Mouse (Mus musculus): ENCODE measurements around the gene Tbc1d1. TPM values are rescaled to one million over a fixed set of nuclear protein-coding genes. Genes with fewer than 3 reads are reported as not detected.

The Tbc1d1 gene
- polyA plus RNA-seq, 1 experiment from 2014 or later, result 27.4 TPM

GRCm38 (mm10) chr5:64375851-64376250 lies 219.7 kb downstream of the Tbc1d1 start:
- Histone ChIP-seq H3K4me2 (ENCODE audit: low read depth, low read length) (no peak overlapping the region), H3K9me3 (replicated peaks; ENCODE audit: control insufficient read depth, low read length) (no peaks in the 10 kb centered on the region), H3K36me3 (ENCODE audit: control insufficient read depth, insufficient read depth) (no peaks in the 10 kb centered on the region), H3K27me3 (ENCODE audit: control insufficient read depth, insufficient read depth, low read length) (no peaks in the 10 kb centered on the region), H3K4me3 (ENCODE audit: low read length) (no peak overlapping the region), H3K4me1 (ENCODE audit: control insufficient read depth, insufficient read depth, low read length) (peaks cover 15% of the 10 kb centered on the region), H3K27ac (ENCODE audit: low read length) (no peak overlapping the region), H3K9ac (ENCODE audit: low read length) (no peak overlapping the region)
- 68% methylated on average over 3 of the region's 3 CpGs for WGBS
- no peak for ATAC-seq (replicated peaks; ENCODE audit: extremely low read depth, insufficient read depth, low FRiP score)

GRCm38 (mm10) chr5:64376466-64376865 lies 220.4 kb downstream of the Tbc1d1 start:
- H3K27ac ChIP-seq (ENCODE audit: low read length), result no peak overlapping the region
- no peaks in the 10 kb centered on the region for H3K27me3 ChIP-seq (ENCODE audit: control insufficient read depth, insufficient read depth, low read length)
- no peak for ATAC-seq (replicated peaks; ENCODE audit: extremely low read depth, insufficient read depth, low FRiP score)
- H3K36me3 ChIP-seq (ENCODE audit: control insufficient read depth, insufficient read depth), result no peaks in the 10 kb centered on the region
- H3K9ac ChIP-seq (ENCODE audit: low read length), result no peak overlapping the region
- H3K4me3 ChIP-seq (ENCODE audit: low read length), result no peak overlapping the region
- H3K9me3 ChIP-seq (replicated peaks; ENCODE audit: control insufficient read depth, low read length), result no peaks in the 10 kb centered on the region
- WGBS, result 67% methylated on average over 7 of the region's 7 CpGs
- no peak overlapping the region for H3K4me2 ChIP-seq (ENCODE audit: low read depth, low read length)
- peaks cover 20% of the 10 kb centered on the region for H3K4me1 ChIP-seq (ENCODE audit: control insufficient read depth, insufficient read depth, low read length)

GRCm38 (mm10) chr5:64377705-64378104 lies 221.6 kb downstream of the Tbc1d1 start:
- no peak overlapping the region for H3K4me3 ChIP-seq (ENCODE audit: low read length)
- WGBS, result 72% methylated on average over 8 of the region's 8 CpGs
- no peaks in the 10 kb centered on the region for H3K9me3 ChIP-seq (replicated peaks; ENCODE audit: control insufficient read depth, low read length)
- H3K27me3 ChIP-seq (ENCODE audit: control insufficient read depth, insufficient read depth, low read length), result no peaks in the 10 kb centered on the region
- peaks cover 29% of the 10 kb centered on the region for H3K4me1 ChIP-seq (ENCODE audit: control insufficient read depth, insufficient read depth, low read length)
- no peak for ATAC-seq (replicated peaks; ENCODE audit: extremely low read depth, insufficient read depth, low FRiP score)
- H3K9ac ChIP-seq (ENCODE audit: low read length), result no peak overlapping the region
- H3K36me3 ChIP-seq (ENCODE audit: control insufficient read depth, insufficient read depth), result no peaks in the 10 kb centered on the region
- H3K4me2 ChIP-seq (ENCODE audit: low read depth, low read length), result no peak overlapping the region
- no peak overlapping the region for H3K27ac ChIP-seq (ENCODE audit: low read length)

DNA sequence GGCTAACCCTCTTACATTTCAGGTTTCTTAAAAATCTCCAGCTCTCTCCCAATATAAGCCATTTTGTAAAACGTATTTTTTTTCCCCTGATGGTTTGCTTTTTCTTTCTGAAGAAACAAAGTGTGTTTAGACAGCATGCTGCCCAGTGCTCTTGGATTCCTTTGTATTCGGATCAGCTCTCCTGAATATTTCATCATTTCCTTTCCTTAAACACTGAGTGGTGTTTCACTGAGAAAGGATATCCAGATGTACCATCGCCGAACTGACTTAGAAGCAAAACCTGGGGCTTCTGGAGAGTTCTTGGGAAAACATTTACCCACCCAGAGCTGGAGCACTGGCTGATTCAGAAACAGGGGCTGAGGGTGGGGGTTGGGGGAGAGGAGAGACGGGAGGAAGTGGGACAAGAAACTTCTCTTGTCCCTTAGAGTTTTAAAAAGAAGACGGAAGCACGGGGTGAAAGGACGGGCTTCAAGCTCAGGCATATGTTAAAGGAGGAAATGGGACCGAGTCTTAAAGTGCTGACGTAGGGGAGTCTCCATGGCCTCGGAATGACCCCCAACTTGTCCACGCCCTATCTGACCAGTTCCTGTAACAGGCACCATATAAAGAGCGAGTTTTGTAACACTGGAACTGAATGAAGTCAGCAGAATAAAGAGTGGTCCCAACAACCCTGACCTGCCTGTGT lies 222.6 kb downstream of the Tbc1d1 start:
- Histone ChIP-seq H3K36me3 (ENCODE audit: control insufficient read depth, insufficient read depth) (no peaks in the 10 kb centered on the region), H3K9me3 (replicated peaks; ENCODE audit: control insufficient read depth, low read length) (no peaks in the 10 kb centered on the region), H3K9ac (ENCODE audit: low read length) (0 out of 2 replicates have a peak overlapping the region, but pooled peaks have one; percentile 3), H3K4me2 (ENCODE audit: low read depth, low read length) (peak overlapping the region; percentile 17; the same call in 1 of the 2 replicates), H3K27ac (ENCODE audit: low read length) (peak overlapping the region; percentile 80), H3K4me3 (ENCODE audit: low read length) (no peak overlapping the region), H3K4me1 (ENCODE audit: control insufficient read depth, insufficient read depth, low read length) (peaks cover 36% of the 10 kb centered on the region), H3K27me3 (ENCODE audit: control insufficient read depth, insufficient read depth, low read length) (no peaks in the 10 kb centered on the region)
- ATAC-seq (replicated peaks; ENCODE audit: extremely low read depth, insufficient read depth, low FRiP score), result peak; percentile 55; the same call in 1 of the 2 replicates
- 37% methylated on average over 13 of the region's 13 CpGs for WGBS

DNA sequence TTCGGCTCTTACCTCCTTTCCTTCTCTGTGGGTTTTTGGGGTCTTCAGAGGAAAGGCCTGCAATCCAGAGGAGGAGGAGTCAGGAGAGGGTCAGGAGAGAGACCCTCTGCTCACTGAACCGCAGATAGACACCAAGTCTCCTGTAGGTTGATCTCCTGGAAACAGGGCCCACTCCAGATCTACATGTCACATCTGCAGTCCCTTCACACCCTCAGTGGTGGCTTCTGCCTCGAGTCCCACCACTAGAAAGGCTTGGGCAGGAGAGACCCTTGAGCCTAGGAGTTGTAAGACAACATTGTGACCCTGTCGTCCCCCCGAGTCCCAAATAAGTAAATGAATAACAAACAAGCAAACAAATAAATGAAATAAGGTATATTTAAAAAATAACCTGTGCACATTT lies 223.7 kb downstream of the Tbc1d1 start:
- H3K4me1 ChIP-seq (ENCODE audit: control insufficient read depth, insufficient read depth, low read length), result peaks cover 36% of the 10 kb centered on the region
- H3K9me3 ChIP-seq (replicated peaks; ENCODE audit: control insufficient read depth, low read length), result no peaks in the 10 kb centered on the region
- H3K27ac ChIP-seq (ENCODE audit: low read length), result no peak overlapping the region
- 88% methylated on average over 5 of the region's 5 CpGs for WGBS
- no peak overlapping the region for H3K9ac ChIP-seq (ENCODE audit: low read length)
- no peak overlapping the region for H3K4me2 ChIP-seq (ENCODE audit: low read depth, low read length)
- no peak overlapping the region for H3K4me3 ChIP-seq (ENCODE audit: low read length)
- no peaks in the 10 kb centered on the region for H3K27me3 ChIP-seq (ENCODE audit: control insufficient read depth, insufficient read depth, low read length)
- ATAC-seq (replicated peaks; ENCODE audit: extremely low read depth, insufficient read depth, low FRiP score), result no peak
- H3K36me3 ChIP-seq (ENCODE audit: control insufficient read depth, insufficient read depth), result no peaks in the 10 kb centered on the region

DNA sequence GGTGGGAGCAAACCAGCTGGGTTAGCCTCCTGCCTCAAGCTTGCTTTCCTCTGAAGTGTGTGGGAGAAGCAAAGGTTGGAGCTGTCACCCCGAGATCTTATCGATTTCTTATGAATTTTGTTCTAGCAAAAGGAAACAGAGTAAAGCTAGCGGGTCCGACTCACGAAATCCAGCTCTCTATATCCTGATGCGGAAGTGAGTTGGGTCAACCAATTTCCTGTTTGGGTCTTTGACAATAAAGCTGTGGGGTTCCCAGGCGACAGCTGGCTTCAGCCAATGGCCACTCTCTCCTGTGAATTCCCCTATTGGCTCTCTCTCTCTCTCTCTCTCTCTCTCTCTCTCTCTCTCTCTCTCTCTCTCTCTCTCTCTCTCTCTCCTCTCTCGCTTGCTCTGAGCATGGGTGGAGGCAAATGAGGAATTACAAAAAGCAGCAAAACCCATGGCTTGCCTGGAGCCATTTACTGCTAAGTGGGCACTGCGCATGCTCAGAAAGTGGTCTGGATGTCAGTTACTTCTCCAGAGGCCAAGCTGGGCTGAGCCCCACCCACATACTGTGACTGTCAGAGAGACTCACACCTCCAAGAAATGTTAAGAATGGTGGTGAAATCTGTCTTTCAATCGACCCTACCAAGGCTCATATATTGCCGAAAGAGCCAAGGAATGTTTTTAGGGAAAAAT lies 224.7 kb downstream of the Tbc1d1 start:
- ATAC-seq (replicated peaks; ENCODE audit: extremely low read depth, insufficient read depth, low FRiP score), result 0 out of 2 replicates have a peak, but pooled peaks have one; percentile 30
- no peak overlapping the region for H3K4me2 ChIP-seq (ENCODE audit: low read depth, low read length)
- H3K9ac ChIP-seq (ENCODE audit: low read length), result peak overlapping the region; percentile 34; the same call in 1 of the 2 replicates
- H3K27me3 ChIP-seq (ENCODE audit: control insufficient read depth, insufficient read depth, low read length), result no peaks in the 10 kb centered on the region
- peak overlapping the region; percentile 70 for H3K27ac ChIP-seq (ENCODE audit: low read length)
- H3K36me3 ChIP-seq (ENCODE audit: control insufficient read depth, insufficient read depth), result no peaks in the 10 kb centered on the region
- 55% methylated on average over 11 of the region's 11 CpGs for WGBS
- H3K4me3 ChIP-seq (ENCODE audit: low read length), result no peak overlapping the region
- no peaks in the 10 kb centered on the region for H3K9me3 ChIP-seq (replicated peaks; ENCODE audit: control insufficient read depth, low read length)
- H3K4me1 ChIP-seq (ENCODE audit: control insufficient read depth, insufficient read depth, low read length), result peaks cover 33% of the 10 kb centered on the region

GRCm38 (mm10) chr5:64381538-64381937 lies 225.4 kb downstream of the Tbc1d1 start:
- Histone ChIP-seq H3K27me3 (ENCODE audit: control insufficient read depth, insufficient read depth, low read length) (no peaks in the 10 kb centered on the region), H3K9me3 (replicated peaks; ENCODE audit: control insufficient read depth, low read length) (no peaks in the 10 kb centered on the region), H3K4me1 (ENCODE audit: control insufficient read depth, insufficient read depth, low read length) (peaks cover 33% of the 10 kb centered on the region), H3K36me3 (ENCODE audit: control insufficient read depth, insufficient read depth) (no peaks in the 10 kb centered on the region), H3K27ac (ENCODE audit: low read length) (peak overlapping the region; percentile 30), H3K4me2 (ENCODE audit: low read depth, low read length) (no peak overlapping the region), H3K4me3 (ENCODE audit: low read length) (no peak overlapping the region), H3K9ac (ENCODE audit: low read length) (0 out of 2 replicates have a peak overlapping the region, but pooled peaks have one; percentile 14)
- WGBS, result 20% methylated on average over 8 of the region's 8 CpGs
- no peak for ATAC-seq (replicated peaks; ENCODE audit: extremely low read depth, insufficient read depth, low FRiP score)

DNA sequence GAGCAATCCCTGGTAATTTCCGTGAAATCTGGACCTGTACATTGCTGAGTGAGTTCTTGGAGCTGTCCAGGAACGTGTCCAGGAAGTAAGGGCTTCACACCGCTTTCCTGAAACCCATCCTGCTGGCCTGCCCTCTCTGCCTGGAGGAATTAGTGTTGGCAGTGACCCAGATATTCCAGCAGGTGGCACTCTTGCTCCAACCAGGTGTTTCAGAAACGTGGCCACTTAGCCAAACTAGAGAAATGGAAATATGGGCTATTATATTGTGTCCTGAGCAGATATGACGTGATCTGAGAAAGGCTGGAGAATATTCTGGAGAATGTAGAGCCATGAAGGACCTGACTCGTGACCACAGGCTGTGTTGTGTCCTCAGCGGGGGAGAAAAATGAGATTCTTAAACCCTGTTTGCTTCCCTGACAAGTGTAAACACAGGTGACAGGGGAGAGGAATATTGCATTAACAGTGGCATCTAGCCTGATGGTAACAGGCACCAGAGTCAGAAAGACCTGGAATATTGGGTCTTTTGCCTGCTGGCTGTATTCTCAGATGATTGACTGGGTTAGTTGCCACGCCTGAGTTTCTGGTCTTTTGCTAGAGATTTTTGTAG lies 226.4 kb downstream of the Tbc1d1 start:
- Histone ChIP-seq H3K4me3 (ENCODE audit: low read length) (no peak overlapping the region), H3K4me1 (ENCODE audit: control insufficient read depth, insufficient read depth, low read length) (peaks cover 33% of the 10 kb centered on the region), H3K27ac (ENCODE audit: low read length) (0 out of 2 replicates have a peak overlapping the region, but pooled peaks have one; percentile 16), H3K36me3 (ENCODE audit: control insufficient read depth, insufficient read depth) (no peaks in the 10 kb centered on the region), H3K9me3 (replicated peaks; ENCODE audit: control insufficient read depth, low read length) (no peaks in the 10 kb centered on the region), H3K27me3 (ENCODE audit: control insufficient read depth, insufficient read depth, low read length) (no peaks in the 10 kb centered on the region), H3K9ac (ENCODE audit: low read length) (peak overlapping the region; percentile 19; the same call in 1 of the 2 replicates), H3K4me2 (ENCODE audit: low read depth, low read length) (no peak overlapping the region)
- ATAC-seq (replicated peaks; ENCODE audit: extremely low read depth, insufficient read depth, low FRiP score), result peak; percentile 26
- 21% methylated on average over 8 of the region's 8 CpGs for WGBS

DNA sequence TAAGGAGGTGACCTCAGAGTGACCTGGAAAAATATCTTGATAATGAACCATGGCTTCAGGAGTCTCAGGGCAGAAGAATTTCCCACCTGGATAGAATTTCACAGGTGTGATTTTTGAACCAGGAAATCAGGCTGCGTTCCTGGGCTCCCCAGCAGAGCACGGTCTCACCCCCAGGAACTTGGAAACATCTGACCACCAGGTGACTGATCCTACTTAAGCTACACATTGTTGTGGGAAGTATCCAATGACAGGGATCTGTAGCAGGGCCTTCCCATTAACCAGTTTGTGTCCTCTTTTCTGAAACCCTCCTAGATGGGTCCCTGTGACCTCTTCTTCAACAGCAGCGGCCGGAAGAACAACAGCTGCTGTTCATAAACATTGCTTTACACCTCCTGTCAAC lies 227.1 kb downstream of the Tbc1d1 start:
- no peaks in the 10 kb centered on the region for H3K9me3 ChIP-seq (replicated peaks; ENCODE audit: control insufficient read depth, low read length)
- H3K4me1 ChIP-seq (ENCODE audit: control insufficient read depth, insufficient read depth, low read length), result peaks cover 34% of the 10 kb centered on the region
- no peak overlapping the region for H3K4me2 ChIP-seq (ENCODE audit: low read depth, low read length)
- no peak overlapping the region for H3K27ac ChIP-seq (ENCODE audit: low read length)
- no peaks in the 10 kb centered on the region for H3K27me3 ChIP-seq (ENCODE audit: control insufficient read depth, insufficient read depth, low read length)
- H3K9ac ChIP-seq (ENCODE audit: low read length), result peak overlapping the region; percentile 19; the same call in 1 of the 2 replicates
- no peak overlapping the region for H3K4me3 ChIP-seq (ENCODE audit: low read length)
- no peak for ATAC-seq (replicated peaks; ENCODE audit: extremely low read depth, insufficient read depth, low FRiP score)
- WGBS, result 72% methylated on average over 4 of the region's 4 CpGs
- H3K36me3 ChIP-seq (ENCODE audit: control insufficient read depth, insufficient read depth), result no peaks in the 10 kb centered on the region

All from heart, embryonic 16.5 days (tissue).